Mouse (Mus musculus): ENCODE data around the gene Olfr324.

DNA sequence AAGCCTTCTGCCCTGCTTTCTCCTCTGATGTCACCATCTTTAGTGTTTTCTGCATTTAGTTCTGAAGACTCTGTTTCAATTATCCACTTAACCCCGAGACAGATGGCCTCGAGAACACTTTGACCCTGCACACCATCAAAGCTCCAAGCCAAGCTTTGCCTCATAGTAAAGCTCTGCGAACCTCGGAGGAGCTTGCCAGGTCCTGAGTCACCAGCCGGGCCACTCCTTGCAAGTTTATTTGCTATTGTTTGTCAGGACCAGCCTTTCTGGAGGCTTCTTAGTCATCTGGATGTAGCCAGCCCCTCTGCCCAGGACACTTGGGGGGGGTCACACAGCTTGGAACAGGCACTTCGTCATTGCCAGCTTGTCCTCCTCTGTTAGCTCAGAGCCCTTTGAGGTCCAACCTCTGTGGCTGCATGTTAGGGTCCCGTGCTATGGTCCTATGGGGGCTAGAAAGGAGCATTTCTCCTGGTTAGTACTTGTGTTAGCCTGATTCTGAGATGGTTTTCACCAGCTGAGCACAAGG lies 43.3 kb downstream of the Olfr324 start:
- TF ChIP-seq GATA1 (IDR thresholded peaks at IDR 0.05; ENCODE audit: borderline replicate concordance, low read length), result no peak
- TF ChIP-seq FLI1 (IDR thresholded peaks at IDR 0.05; ENCODE audit: low read length), result no peak

All from megakaryocyte, embryonic 14.5 days (primary cell).